Mouse (Mus musculus) neural tube, embryonic 12.5 days (tissue): ENCODE data around the gene C130026I21Rik. TPM values are rescaled to one million over a fixed set of nuclear protein-coding genes. Genes with fewer than 3 reads are reported as not detected.
"Not testable (repeated sequence)": the region's sequence is repeated elsewhere in the genome, so short reads cannot be mapped to it uniquely, and the experiment has no call there.

Source experiments
- ATAC-seq: fragments of 200-750 bp; cut with Nextera tagmentation; 2 replicates; pipeline ENCODE4 v1.8.0; 2017; ENCODE audit warnings: low read depth, mild to moderate bottlenecking, moderate TSS enrichment, moderate library complexity; ENCODE audit not compliant: low FRiP score
- H3K27ac ChIP-seq: fragments of 300-500 bp; sonication (generic); 2 replicates; pipeline ENCODE4 v1.5.1; 2016
- H3K27me3 ChIP-seq: fragments of 300-500 bp; sonication (generic); replicated peaks from 2 replicates; pipeline ENCODE4 v1.6.1; 2016; ENCODE audit warnings: mild to moderate bottlenecking
- H3K36me3 ChIP-seq: fragments of 300-500 bp; sonication (generic); 2 replicates; pipeline ENCODE4 v1.6.1; 2016; ENCODE audit warnings: mild to moderate bottlenecking
- H3K4me1 ChIP-seq: fragments of 300-500 bp; sonication (generic); 2 replicates; pipeline ENCODE4 v1.6.1; 2016
- H3K4me2 ChIP-seq: fragments of 300-500 bp; sonication (generic); replicated peaks from 2 replicates; pipeline ENCODE4 v1.6.1; 2016; ENCODE audit warnings: mild to moderate bottlenecking
- H3K4me3 ChIP-seq: fragments of 300-500 bp; sonication (generic); 2 replicates; pipeline ENCODE4 v1.5.1; 2016
- H3K9ac ChIP-seq: fragments of 300-500 bp; sonication (generic); 2 replicates; pipeline ENCODE4 v1.6.1; 2016; ENCODE audit warnings: mild to moderate bottlenecking
- H3K9me3 ChIP-seq: fragments of 300-500 bp; sonication (generic); 2 replicates; pipeline ENCODE4 v1.6.1; 2016; ENCODE audit warnings: mild to moderate bottlenecking
- WGBS: fragments of 180-500 bp; shearing (Covaris S2); methylation state at CpG from one replicate; pipeline ENCODE4 v1.1.7; 2016; 5-methylcytosine and 5-hydroxymethylcytosine counted together
- polyA plus RNA-seq: library from polyadenylated mRNA; unstranded; fragments of >200 nt; fragmentation: Nextera tagmentation; extraction: Ambion mirVana; gene quantifications from 2 replicates; pipeline ENCODE4 v1.2.1, GENCODE M21; 2016

Gene C130026I21Rik
- polyA plus RNA-seq, 1 experiment from 2014 or later: not detected

DNA sequence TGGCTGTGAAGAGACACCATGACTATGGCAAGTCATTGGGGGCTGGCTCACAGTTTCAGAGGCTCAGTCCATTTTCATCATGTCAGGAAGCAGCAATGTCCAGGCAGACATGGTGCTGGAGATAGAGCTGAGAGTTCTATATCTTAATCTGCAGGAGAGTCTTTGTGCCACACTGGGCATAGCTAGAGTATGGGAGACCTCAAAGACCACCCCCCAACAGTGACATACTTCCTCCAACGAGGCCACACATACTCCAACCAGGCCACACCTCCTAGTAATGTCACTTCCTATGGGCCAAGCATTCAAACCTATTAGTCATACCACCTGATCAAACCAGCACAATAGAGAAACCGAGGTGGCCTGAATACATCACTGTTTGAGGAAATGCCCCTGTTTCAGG, 63.8 kb downstream of the C130026I21Rik start:
- not testable (repeated sequence) for H3K4me1 ChIP-seq, H3K4me2 ChIP-seq, H3K27me3 ChIP-seq, H3K4me3 ChIP-seq, H3K9ac ChIP-seq, ATAC-seq, H3K36me3 ChIP-seq, H3K27ac ChIP-seq, H3K9me3 ChIP-seq
- 59% methylated on average over 1 of the region's 2 CpGs for WGBS

DNA sequence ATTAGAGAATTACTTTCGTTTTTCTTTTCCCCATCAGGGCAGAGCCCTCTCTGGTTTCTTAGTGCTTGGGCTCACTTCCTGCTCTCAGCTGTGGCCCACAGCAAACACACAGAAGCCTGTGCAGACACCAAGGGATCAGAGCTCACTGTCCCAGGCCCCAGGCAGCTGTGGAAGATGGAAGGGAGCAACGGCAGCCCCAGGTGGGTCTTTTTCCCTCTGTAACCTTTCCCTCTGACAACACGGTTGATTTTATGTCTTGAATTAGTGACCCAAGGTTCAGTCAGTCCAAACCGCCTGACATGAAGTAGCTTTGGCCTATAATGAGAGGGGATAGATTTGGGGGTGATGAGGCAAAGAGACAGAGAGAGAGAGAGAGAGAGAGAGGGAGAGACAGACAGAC, 70.8 kb downstream of the C130026I21Rik start:
- not testable (repeated sequence) for H3K9ac ChIP-seq, H3K4me3 ChIP-seq, H3K36me3 ChIP-seq, H3K27me3 ChIP-seq, H3K4me1 ChIP-seq, H3K27ac ChIP-seq, H3K4me2 ChIP-seq, ATAC-seq, H3K9me3 ChIP-seq
- 87% methylated on average over 3 of the region's 4 CpGs for WGBS

DNA sequence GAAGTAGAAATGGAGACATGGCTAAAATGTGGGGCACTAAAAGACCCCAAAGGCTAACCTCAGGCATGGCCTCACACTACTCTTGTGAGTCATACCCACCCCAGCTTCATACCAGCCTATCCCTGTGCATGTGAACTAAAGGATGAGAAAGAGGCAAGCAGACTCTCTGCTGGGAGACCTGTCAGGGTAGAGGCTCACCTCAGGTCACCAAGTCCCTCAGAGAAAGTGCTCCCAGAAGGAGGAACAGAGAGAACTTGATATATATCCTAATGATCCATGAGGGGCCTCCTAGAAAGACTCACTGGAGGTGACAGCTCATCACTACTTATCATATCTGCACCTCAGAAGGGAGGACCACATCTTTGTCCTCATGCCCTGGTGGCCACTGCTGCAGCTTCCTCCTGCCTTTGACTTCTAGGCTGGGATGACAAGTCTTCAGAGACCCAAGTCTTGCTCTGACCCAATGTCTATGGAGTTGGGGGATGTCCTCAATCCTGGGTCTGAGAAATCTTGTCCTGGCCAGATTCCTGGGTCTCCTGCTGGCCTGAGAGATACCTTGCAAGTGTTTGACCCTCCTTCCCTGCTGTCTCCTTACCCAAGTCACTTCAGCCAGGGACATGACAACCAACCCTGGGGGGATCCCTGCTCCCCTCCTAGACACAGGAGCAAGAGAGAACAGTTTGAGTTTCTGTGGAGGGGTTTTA, 71.6 kb downstream of the C130026I21Rik start:
- not testable (repeated sequence) for ATAC-seq, H3K4me1 ChIP-seq, H3K9ac ChIP-seq, H3K4me2 ChIP-seq, H3K9me3 ChIP-seq, H3K4me3 ChIP-seq, H3K36me3 ChIP-seq, H3K27ac ChIP-seq, H3K27me3 ChIP-seq

DNA sequence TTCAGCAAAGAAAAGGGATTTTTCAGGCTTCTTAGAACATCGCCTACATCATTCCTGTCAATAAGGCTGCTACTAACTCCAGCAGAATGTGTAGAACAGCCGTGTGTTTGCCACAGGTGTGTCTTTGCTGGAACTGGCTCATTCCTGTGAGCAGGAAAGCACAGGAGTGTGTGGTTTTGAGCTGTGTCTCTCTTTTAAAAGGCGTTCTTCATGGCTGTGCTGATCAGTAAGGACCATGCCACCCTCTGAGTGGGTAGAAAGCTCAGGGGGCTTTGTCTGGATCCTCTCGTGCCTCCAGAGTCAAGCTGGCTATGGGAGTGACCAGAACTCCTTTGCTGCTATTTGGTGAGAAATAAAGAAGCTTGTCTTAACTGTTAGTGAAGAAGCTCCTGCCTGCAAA, 73.6 kb downstream of the C130026I21Rik start:
- H3K4me1 ChIP-seq, H3K27ac ChIP-seq, H3K9me3 ChIP-seq, H3K4me3 ChIP-seq, H3K4me2 ChIP-seq, H3K36me3 ChIP-seq, H3K9ac ChIP-seq, ATAC-seq, H3K27me3 ChIP-seq: not testable (repeated sequence)
- WGBS: 68% methylated on average over 4 of the region's 4 CpGs

DNA sequence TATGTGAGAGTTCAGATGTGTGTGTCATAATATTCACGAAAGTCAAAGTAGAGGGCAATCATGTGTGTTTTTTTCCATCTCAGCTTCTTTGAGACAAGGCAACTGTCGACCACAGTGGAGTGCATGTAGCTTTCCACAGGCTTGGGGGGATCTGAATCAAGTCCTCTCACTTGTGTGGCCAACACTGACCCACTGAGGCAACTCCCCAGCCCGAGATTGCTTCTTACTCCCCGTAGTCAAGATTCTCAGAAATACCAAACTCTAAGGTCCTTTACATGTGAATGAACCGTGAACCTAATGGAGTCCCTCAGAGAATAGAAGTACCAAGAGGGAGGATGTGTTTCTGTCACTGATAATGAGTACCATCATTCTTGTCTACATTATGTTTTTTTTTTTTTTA, 76.6 kb downstream of the C130026I21Rik start:
- ATAC-seq, H3K27ac ChIP-seq, H3K4me3 ChIP-seq, H3K4me2 ChIP-seq, H3K4me1 ChIP-seq, H3K9ac ChIP-seq, H3K36me3 ChIP-seq, H3K27me3 ChIP-seq: not testable (repeated sequence)
- peaks cover 10% of the 10 kb centered on the region; the same call in 1 of the 2 replicates for H3K9me3 ChIP-seq
- WGBS: 82% methylated on average over 5 of the region's 5 CpGs

DNA sequence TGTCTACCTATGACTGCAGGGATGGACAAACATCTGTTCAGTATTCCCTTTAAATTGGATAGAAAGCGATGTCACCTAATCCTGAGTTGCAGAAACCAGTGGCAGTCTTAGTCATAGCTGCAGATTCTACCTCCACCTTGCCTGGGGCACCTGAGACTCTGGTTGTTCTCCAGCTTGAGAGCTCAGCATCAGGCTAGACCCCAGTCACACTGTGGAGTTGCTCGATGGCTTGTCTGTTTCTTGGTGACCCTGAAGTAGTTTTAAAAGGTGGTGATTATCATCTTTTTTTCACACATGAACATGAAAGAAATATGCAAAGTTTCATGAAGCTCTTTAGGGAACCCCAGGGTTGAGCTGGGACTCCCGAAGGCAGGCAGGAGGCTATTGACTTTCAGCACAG, 88.4 kb downstream of the C130026I21Rik start:
- WGBS: 84% methylated on average over 2 of the region's 3 CpGs
- not testable (repeated sequence) for H3K4me1 ChIP-seq, H3K27ac ChIP-seq, H3K9ac ChIP-seq, H3K4me2 ChIP-seq, H3K36me3 ChIP-seq, H3K27me3 ChIP-seq, ATAC-seq, H3K4me3 ChIP-seq, H3K9me3 ChIP-seq

DNA sequence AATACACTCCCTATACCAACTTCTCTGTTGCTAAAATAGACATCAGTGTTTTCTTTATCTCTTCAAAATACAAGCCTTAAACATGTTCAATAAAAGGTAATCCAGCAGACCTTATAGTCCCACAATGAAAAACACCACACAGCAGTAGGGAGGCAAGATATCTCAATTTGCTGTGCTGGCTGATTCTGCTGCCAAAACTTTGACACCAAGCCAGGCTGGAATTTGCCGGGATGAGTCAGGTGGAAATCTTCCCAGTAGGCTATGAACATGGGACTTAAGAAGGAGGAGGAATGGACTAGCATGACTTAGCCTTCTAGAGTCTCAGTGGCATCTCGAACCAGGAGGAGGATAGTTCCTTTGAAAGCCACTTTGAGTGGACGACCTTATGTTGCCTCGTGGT, 91.4 kb downstream of the C130026I21Rik start:
- H3K4me3 ChIP-seq, H3K9ac ChIP-seq, H3K27me3 ChIP-seq, H3K27ac ChIP-seq, H3K4me1 ChIP-seq, H3K4me2 ChIP-seq, ATAC-seq, H3K9me3 ChIP-seq, H3K36me3 ChIP-seq: not testable (repeated sequence)
- 92% methylated on average over 4 of the region's 4 CpGs for WGBS

DNA sequence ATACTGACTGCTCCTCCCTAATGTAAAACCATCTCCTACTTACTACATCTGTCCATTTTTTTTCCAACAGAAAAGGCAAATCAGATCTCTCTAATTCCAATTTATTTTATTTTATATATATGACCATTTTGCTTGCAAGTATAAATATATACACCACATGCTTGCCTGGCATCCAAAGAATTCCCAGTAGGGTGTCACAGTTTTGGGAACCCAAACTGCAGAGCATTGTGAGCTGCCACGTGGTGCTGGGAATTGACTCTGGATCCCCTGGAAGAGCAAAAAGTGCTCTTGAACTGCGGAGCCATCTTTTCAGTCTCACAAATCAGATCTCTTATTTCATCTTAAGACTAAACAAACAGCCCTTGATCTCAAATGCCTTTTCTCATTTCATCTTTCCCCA, 107.5 kb downstream of the C130026I21Rik start:
- not testable (repeated sequence) for H3K36me3 ChIP-seq, H3K4me3 ChIP-seq, H3K27ac ChIP-seq, ATAC-seq, H3K4me2 ChIP-seq, H3K27me3 ChIP-seq, H3K9me3 ChIP-seq, H3K9ac ChIP-seq, H3K4me1 ChIP-seq
- 63% methylated on average over 2 of the region's 2 CpGs for WGBS

DNA sequence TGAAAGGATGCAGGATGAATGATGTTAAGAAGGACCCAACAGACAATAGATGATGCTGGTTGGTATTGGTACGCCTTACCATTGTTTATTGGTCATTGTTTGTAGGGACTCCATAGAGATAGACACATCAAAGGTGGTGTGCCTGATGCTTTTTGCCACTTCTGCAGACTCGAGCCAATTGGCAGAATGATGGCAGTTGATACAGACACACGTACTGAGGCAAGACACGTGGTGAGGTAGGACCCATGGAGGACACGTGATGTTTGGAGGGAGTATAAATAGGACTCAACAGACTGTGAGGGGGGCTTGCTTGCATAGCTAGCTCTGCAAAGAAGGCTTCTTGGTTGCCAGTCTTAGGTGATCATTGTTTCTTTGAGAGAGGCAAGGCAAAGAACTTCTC, 115.2 kb downstream of the C130026I21Rik start:
- H3K9ac ChIP-seq, H3K4me2 ChIP-seq, H3K27ac ChIP-seq, H3K4me3 ChIP-seq, H3K36me3 ChIP-seq, H3K27me3 ChIP-seq, H3K9me3 ChIP-seq, ATAC-seq, H3K4me1 ChIP-seq: not testable (repeated sequence)
- WGBS: 83% methylated on average over 4 of the region's 5 CpGs

DNA sequence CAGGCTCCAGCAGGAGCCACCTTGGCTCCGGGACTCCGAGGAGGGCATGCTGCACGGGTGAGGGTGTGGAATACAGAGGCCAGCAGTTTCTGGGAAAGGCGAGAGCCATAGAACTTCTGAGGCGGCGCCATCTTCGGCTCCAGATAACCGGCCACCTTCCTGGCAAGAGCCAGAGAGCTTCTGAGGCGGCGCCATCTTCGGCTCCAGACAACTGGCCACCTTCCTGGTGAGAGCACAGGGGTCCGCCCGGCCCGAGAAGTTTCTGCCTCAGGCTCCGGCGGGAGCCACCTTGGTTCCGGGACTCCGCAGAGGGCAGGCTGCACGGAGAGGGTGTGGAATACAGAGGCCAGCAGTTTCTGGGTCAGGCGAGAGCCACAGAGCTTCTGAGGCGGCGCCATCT, 136.7 kb downstream of the C130026I21Rik start:
- not testable (repeated sequence) for H3K36me3 ChIP-seq, H3K9me3 ChIP-seq, H3K4me2 ChIP-seq, H3K27me3 ChIP-seq, ATAC-seq, H3K27ac ChIP-seq, H3K4me3 ChIP-seq, H3K4me1 ChIP-seq, H3K9ac ChIP-seq
- WGBS: 91% methylated on average over 19 of the region's 22 CpGs

DNA sequence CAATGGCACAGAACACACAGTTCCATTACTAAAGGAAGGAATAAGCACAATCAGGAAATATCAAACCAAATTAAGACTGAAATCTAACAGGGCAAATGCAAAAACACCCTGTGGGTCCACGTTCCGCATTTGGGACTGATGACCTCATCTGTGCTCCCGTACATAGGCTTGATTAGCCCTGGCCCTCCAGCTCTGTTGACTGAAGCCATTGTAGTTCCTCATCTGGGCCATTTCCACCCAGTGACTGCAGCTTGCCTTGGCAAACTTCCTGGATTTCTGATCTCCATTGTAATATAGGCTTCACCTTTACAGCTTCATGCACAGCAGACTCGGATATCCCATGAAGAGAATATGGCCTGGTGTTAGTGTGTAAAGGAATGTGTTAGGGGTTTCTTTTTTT, 148.5 kb downstream of the C130026I21Rik start:
- H3K4me2 ChIP-seq, H3K27ac ChIP-seq, H3K9me3 ChIP-seq, ATAC-seq, H3K36me3 ChIP-seq, H3K9ac ChIP-seq, H3K27me3 ChIP-seq, H3K4me3 ChIP-seq, H3K4me1 ChIP-seq: not testable (repeated sequence)
- 91% methylated on average over 4 of the region's 4 CpGs for WGBS

DNA sequence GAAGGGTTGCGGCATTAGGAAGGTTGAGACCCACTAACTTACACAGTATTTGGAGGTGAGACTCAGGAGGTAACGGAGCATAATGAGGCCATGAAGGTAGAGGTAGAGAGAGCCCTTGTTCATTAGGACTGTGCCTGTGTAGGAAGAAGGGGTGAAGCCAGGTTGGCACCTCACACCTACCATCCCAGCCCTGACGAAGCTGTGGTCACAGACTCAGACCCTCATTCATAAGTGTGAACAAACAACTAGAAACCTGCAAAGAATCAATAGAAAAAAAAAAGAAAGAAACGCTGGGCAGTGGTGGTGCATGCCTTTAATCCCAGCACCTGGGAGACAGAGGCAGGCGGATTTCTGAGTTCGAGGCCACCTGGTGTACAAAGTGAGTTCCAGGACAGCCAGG, 152.0 kb downstream of the C130026I21Rik start:
- not testable (repeated sequence) for H3K9me3 ChIP-seq, H3K4me3 ChIP-seq, ATAC-seq, H3K27me3 ChIP-seq, H3K36me3 ChIP-seq, H3K4me2 ChIP-seq, H3K27ac ChIP-seq, H3K9ac ChIP-seq, H3K4me1 ChIP-seq
- WGBS: 81% methylated on average over 6 of the region's 6 CpGs

DNA sequence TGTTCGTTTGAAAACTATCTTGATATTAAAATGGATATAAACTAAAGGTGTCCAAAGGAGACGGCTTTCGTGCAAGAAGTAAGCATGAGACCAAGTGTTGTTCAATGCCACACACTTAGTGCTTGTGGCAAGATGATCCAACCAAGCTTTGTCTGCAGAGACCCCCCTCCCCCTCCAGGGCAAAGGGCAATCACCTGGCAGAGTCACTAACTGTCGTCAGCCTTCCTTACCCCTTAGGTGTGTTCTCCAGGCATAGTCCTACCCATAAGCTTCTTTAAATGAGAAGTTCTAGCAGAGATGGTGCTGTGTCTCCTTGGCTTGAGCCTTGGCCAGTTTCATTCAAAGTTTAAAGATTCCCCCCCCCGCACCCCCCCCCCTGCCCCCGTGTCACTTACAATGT, 152.8 kb downstream of the C130026I21Rik start:
- WGBS: 79% methylated on average over 4 of the region's 6 CpGs
- not testable (repeated sequence) for H3K4me3 ChIP-seq, H3K9me3 ChIP-seq, H3K9ac ChIP-seq, H3K4me1 ChIP-seq, H3K27me3 ChIP-seq, H3K27ac ChIP-seq, ATAC-seq, H3K36me3 ChIP-seq, H3K4me2 ChIP-seq
